Mouse (Mus musculus): Measurements from ENCODE around the gene Cpa2. TPM values are rescaled to one million over a fixed set of nuclear protein-coding genes. Genes with fewer than 3 reads are reported as not detected.

Gene Cpa2
- polyA plus RNA-seq, 1 experiment from 2014 or later, result 4.6 TPM

GRCm38 (mm10) chr6:30549231-30549761, 7.9 kb downstream of the Cpa2 start:
- 25% methylated on average over 15 of the region's 15 CpGs for WGBS
- H3K27me3 ChIP-seq (replicated peaks), result no peaks in the 10 kb centered on the region
- peak overlapping the region; percentile 29 for H3K4me2 ChIP-seq
- peaks cover 5% of the 10 kb centered on the region; the same call in 1 of the 2 replicates for H3K9me3 ChIP-seq
- no peak overlapping the region for H3K4me3 ChIP-seq
- peak overlapping the region; percentile 60 for H3K9ac ChIP-seq
- H3K4me1 ChIP-seq, result peaks cover 63% of the 10 kb centered on the region
- ATAC-seq (ENCODE audit: extremely low read depth, insufficient number of reproducible peaks, low FRiP score, low TSS enrichment), result no peak
- no peaks in the 10 kb centered on the region for H3K36me3 ChIP-seq
- H3K27ac ChIP-seq (replicated peaks), result peak overlapping the region; percentile 78

- WGBS, result 74% methylated on average over 7 of the region's 7 CpGs
- no peak for ATAC-seq (ENCODE audit: extremely low read depth, insufficient number of reproducible peaks, low FRiP score, low TSS enrichment)
- H3K9me3 ChIP-seq, result peaks cover 5% of the 10 kb centered on the region; the same call in 1 of the 2 replicates
- no peak overlapping the region for H3K9ac ChIP-seq
- H3K4me3 ChIP-seq, result no peak overlapping the region
- no peak overlapping the region for H3K27ac ChIP-seq (replicated peaks)
- H3K4me1 ChIP-seq, result peaks cover 54% of the 10 kb centered on the region
- H3K4me2 ChIP-seq, result no peak overlapping the region
- H3K36me3 ChIP-seq, result no peaks in the 10 kb centered on the region
- H3K27me3 ChIP-seq (replicated peaks), result no peaks in the 10 kb centered on the region
Observed at GRCm38 (mm10) chr6:30550496-30551192, 9.3 kb downstream of the Cpa2 start.

- ATAC-seq (ENCODE audit: extremely low read depth, insufficient number of reproducible peaks, low FRiP score, low TSS enrichment), result no peak
- no peak overlapping the region for H3K27ac ChIP-seq (replicated peaks)
- H3K4me1 ChIP-seq, result peaks cover 52% of the 10 kb centered on the region
Observed at GRCm38 (mm10) chr6:30551193-30551515, 9.8 kb downstream of the Cpa2 start.

GRCm38 (mm10) chr6:30551644-30552580, 10.5 kb downstream of the Cpa2 start:
- WGBS, result 36% methylated on average over 23 of the region's 23 CpGs
- Histone ChIP-seq H3K27me3 (replicated peaks) (no peaks in the 10 kb centered on the region), H3K9me3 (peaks cover 5% of the 10 kb centered on the region; the same call in 1 of the 2 replicates), H3K9ac (peak overlapping the region; percentile 66), H3K4me1 (peaks cover 47% of the 10 kb centered on the region), H3K36me3 (no peaks in the 10 kb centered on the region), H3K4me3 (peak overlapping the region; percentile 21), H3K4me2 (peak overlapping the region; percentile 52), H3K27ac (replicated peaks) (peak overlapping the region; percentile 40)
- ATAC-seq (ENCODE audit: extremely low read depth, insufficient number of reproducible peaks, low FRiP score, low TSS enrichment), result no peak

More at GRCm38 (mm10) chr6:30551193-30551515, 9.8 kb downstream of the Cpa2 start:
- no peak overlapping the region for H3K9ac ChIP-seq
- peaks cover 5% of the 10 kb centered on the region; the same call in 1 of the 2 replicates for H3K9me3 ChIP-seq
- no peaks in the 10 kb centered on the region for H3K36me3 ChIP-seq
- no peak overlapping the region for H3K4me2 ChIP-seq
- H3K4me3 ChIP-seq, result no peak overlapping the region
- no peaks in the 10 kb centered on the region for H3K27me3 ChIP-seq (replicated peaks)

GRCm38 (mm10) chr6:30552628-30553027, 11.2 kb downstream of the Cpa2 start:
- Histone ChIP-seq H3K9ac (no peak overlapping the region), H3K4me3 (no peak overlapping the region), H3K27me3 (replicated peaks) (no peaks in the 10 kb centered on the region), H3K4me1 (peaks cover 42% of the 10 kb centered on the region), H3K36me3 (no peaks in the 10 kb centered on the region), H3K27ac (replicated peaks) (0 out of 2 replicates have a peak overlapping the region, but pooled peaks have one; percentile 24), H3K4me2 (peak overlapping the region; percentile 52; the same call in 1 of the 2 replicates), H3K9me3 (peaks cover 5% of the 10 kb centered on the region; the same call in 1 of the 2 replicates)
- no peak for ATAC-seq (ENCODE audit: extremely low read depth, insufficient number of reproducible peaks, low FRiP score, low TSS enrichment)
- WGBS, result 49% methylated on average over 6 of the region's 6 CpGs

GRCm38 (mm10) chr6:30553381-30554010, 12.1 kb downstream of the Cpa2 start:
- H3K9ac ChIP-seq, result no peak overlapping the region
- 65% methylated on average over 7 of the region's 7 CpGs for WGBS
- H3K36me3 ChIP-seq, result no peaks in the 10 kb centered on the region
- H3K4me1 ChIP-seq, result peaks cover 34% of the 10 kb centered on the region
- peaks cover 5% of the 10 kb centered on the region; the same call in 1 of the 2 replicates for H3K9me3 ChIP-seq
- no peak for ATAC-seq (ENCODE audit: extremely low read depth, insufficient number of reproducible peaks, low FRiP score, low TSS enrichment)
- H3K27me3 ChIP-seq (replicated peaks), result no peaks in the 10 kb centered on the region
- no peak overlapping the region for H3K4me2 ChIP-seq
- H3K27ac ChIP-seq (replicated peaks), result 0 out of 2 replicates have a peak overlapping the region, but pooled peaks have one; percentile 20
- H3K4me3 ChIP-seq, result no peak overlapping the region

GRCm38 (mm10) chr6:30554092-30554491, 12.7 kb downstream of the Cpa2 start:
- no peak overlapping the region for H3K9ac ChIP-seq
- no peaks in the 10 kb centered on the region for H3K36me3 ChIP-seq
- H3K27ac ChIP-seq (replicated peaks), result no peak overlapping the region
- no peak overlapping the region for H3K4me2 ChIP-seq
- ATAC-seq (ENCODE audit: extremely low read depth, insufficient number of reproducible peaks, low FRiP score, low TSS enrichment), result no peak
- 82% methylated on average over 5 of the region's 5 CpGs for WGBS
- H3K9me3 ChIP-seq, result peaks cover 5% of the 10 kb centered on the region; the same call in 1 of the 2 replicates
- no peaks in the 10 kb centered on the region for H3K27me3 ChIP-seq (replicated peaks)
- H3K4me3 ChIP-seq, result no peak overlapping the region
- peaks cover 29% of the 10 kb centered on the region for H3K4me1 ChIP-seq

GRCm38 (mm10) chr6:30554621-30555170, 13.3 kb downstream of the Cpa2 start:
- H3K36me3 ChIP-seq, result no peaks in the 10 kb centered on the region
- peaks cover 5% of the 10 kb centered on the region; the same call in 1 of the 2 replicates for H3K9me3 ChIP-seq
- ATAC-seq (ENCODE audit: extremely low read depth, insufficient number of reproducible peaks, low FRiP score, low TSS enrichment), result no peak
- H3K27me3 ChIP-seq (replicated peaks), result no peaks in the 10 kb centered on the region
- H3K4me2 ChIP-seq, result no peak overlapping the region
- H3K4me3 ChIP-seq, result no peak overlapping the region
- WGBS, result 92% methylated on average over 5 of the region's 5 CpGs
- H3K27ac ChIP-seq (replicated peaks), result no peak overlapping the region
- peaks cover 24% of the 10 kb centered on the region for H3K4me1 ChIP-seq
- no peak overlapping the region for H3K9ac ChIP-seq

- no peak overlapping the region for H3K4me2 ChIP-seq
- WGBS, result 13% methylated on average over 2 of the region's 9 CpGs
- peaks cover under 1% of the 10 kb centered on the region; the same call in 1 of the 2 replicates for H3K9me3 ChIP-seq
- no peaks in the 10 kb centered on the region for H3K36me3 ChIP-seq
- H3K9ac ChIP-seq, result no peak overlapping the region
- peaks cover 24% of the 10 kb centered on the region for H3K4me1 ChIP-seq
- H3K4me3 ChIP-seq, result no peak overlapping the region
- no peaks in the 10 kb centered on the region for H3K27me3 ChIP-seq (replicated peaks)
- ATAC-seq (ENCODE audit: extremely low read depth, insufficient number of reproducible peaks, low FRiP score, low TSS enrichment), result no peak
- no peak overlapping the region for H3K27ac ChIP-seq (replicated peaks)
Observed at GRCm38 (mm10) chr6:30556080-30556479, 14.7 kb downstream of the Cpa2 start.

GRCm38 (mm10) chr6:30559726-30560125, 18.3 kb downstream of the Cpa2 start:
- 48% methylated on average over 1 of the region's 1 CpGs for WGBS
- H3K4me1 ChIP-seq, result peaks cover 16% of the 10 kb centered on the region; the same call in 1 of the 2 replicates
- no peaks in the 10 kb centered on the region for H3K9me3 ChIP-seq

More at GRCm38 (mm10) chr6:30559726-30560125, 18.3 kb downstream of the Cpa2 start:
- H3K4me2 ChIP-seq, result no peak overlapping the region
- no peak for ATAC-seq (ENCODE audit: extremely low read depth, insufficient number of reproducible peaks, low FRiP score, low TSS enrichment)
- no peaks in the 10 kb centered on the region for H3K36me3 ChIP-seq
- H3K9ac ChIP-seq, result no peak overlapping the region
- no peak overlapping the region for H3K4me3 ChIP-seq
- H3K27ac ChIP-seq (replicated peaks), result no peak overlapping the region
- no peaks in the 10 kb centered on the region for H3K27me3 ChIP-seq (replicated peaks)
